Mouse (Mus musculus) effector memory CD4-positive, alpha-beta T cell, adult 5 months (primary cell): ENCODE data around the gene Rnf123. TPM values are rescaled to one million over a fixed set of nuclear protein-coding genes. Genes with fewer than 3 reads are reported as not detected.

Experiments used
- polyA plus RNA-seq: library from polyadenylated mRNA; unstranded; fragments of 100-300 nt; shearing (Covaris generic); gene quantifications from one replicate; pipeline ENCODE4 v1.2.1, GENCODE M21; 2017

Rnf123 gene
- polyA plus RNA-seq = 110 TPM

DNA sequence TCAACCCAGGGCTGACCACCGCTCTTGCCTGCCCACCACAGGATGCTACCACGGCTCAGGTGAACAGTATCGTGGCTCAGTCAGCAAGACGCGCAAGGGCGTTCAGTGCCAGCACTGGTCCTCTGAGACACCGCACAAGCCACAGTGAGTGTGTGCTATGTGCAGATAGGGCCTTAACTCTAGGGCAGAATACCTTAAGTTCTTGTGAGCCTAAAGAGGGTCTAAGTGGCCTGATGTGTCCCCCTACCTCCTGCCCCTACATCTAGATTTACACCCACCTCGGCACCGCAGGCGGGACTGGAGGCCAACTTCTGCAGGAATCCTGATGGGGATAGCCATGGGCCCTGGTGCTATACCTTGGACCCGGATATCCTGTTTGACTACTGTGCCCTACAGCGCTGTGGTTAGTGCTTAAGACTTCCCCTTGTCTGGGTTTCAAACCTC, at the start of gene Rnf123:
Gene Rnf123, minus strand, starts transcription at position 359 of the 444 bp plus-strand sequence.

DNA sequence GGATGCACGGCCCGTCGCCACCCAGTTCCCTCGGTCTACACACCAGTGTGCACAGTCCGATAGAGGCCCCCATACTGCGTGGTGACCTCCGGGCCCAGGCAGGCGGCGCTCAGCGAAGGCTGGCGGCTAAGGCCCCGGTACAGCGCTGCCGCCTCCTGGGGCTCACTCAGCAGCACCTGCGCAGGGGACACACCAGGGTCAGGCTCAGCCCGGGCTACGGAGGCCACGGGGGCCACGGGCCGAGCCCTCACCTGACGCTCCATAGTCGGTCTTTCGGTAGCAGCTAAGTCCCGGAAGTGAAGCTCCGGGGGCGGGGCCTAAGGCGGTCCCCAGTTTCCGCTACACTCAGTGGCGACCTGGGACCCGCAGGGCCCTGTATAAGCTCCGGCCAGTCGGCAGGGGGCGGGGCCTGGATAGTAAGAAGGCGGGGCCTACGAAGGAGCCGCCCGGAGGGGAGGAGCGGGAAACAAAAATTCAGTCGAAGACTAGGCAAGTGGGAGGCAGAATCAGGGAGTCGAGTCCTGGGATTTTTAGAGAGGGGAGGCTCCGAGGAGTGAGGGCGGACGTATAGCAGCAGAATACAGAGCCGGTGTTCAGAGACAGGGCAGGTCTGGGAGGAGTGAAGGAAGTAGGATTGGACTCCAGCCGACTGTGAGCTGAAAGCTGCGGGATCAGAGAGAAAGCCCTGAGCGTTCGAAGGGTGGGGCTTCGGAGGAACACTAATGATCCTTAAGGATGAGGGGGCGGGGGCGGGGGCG, 11.2 kb upstream of the Rnf123 start, which contains the start of gene Apeh:
Gene Apeh, minus strand, starts transcription at position 423 of the 758 bp plus-strand sequence.

DNA sequence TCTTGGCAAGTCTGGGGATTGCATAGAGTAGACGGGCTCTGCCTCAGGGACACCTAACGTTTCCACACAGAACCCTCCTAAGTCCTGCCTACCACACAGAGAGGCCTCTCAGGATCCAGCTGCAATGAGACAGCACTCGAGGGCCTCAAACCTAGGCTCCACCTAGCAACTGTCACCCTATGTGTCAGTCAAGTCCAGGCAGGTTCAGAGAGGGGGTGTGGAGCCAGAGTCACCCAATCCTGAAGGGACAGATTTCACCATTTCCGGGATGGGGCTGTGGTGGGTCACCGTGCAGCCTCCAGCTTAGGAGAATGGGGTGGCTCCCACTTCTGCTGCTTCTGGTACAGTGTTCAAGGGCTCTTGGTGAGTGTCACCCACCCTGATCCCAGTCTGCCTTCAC, 3.0 kb downstream of the Rnf123 start, which contains the start of gene Mst1:
Gene Mst1, plus strand, starts transcription at position 269 of the 400 bp plus-strand sequence.

DNA sequence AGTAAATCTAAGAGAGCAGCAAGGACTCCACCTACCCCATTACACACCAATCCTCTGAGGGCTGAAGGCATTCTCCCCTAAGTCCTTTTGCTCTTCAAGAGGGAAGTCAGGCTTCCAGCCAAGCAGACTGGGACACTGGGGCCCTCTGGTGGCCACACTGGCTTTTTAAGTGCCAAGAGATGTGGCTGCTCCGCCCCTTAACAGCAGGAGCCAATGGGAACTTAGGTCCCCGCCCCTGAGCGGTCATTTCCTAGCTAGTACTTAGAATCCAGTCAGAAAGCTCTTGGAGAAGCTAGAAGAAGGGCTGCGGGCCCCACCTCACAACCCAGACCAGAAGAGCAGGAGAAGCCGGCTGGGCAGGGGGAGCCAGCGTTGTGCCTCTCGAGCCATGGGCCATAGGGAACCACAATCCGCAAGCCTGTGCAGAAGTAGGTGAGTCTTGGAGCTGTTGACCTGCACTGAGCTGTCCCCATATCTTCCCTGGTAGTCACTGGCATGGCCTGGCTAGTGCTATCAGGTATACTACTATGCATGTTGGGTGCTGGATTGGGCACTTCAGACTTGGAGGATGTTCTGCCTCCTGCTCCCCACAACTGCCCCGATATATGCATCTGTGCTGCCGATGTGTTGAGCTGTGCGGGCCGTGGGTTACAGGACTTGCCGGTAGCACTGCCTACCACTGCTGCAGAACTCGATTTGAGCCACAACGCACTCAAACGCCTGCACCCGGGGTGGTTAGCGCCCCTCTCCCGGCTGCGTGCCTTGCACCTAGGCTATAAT, 30.1 kb downstream of the Rnf123 start, which contains the start of gene Amigo3:
Gene Amigo3, plus strand, starts transcription at position 275 of the 780 bp plus-strand sequence.

DNA sequence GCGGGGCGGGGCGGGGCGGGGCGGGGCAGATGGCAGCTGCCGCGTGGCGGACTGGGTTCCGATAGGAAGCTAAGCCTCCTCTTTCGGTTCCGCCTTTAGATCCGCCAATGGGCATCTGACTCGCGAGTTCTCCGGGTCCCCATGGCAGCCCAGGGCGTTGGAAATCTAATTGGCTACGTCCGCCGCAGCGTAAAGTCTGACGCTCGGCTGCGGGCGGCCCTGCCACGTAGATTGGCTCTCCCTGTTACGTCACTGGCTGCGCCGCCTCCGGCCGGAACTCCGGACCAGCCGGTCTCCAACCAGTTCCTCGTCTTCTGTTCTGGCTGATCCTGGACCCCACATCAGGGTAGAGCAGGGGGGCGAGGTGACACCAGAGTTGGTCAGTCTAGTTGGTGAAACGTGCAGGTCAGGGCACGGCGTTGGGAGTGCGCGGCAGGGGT, 34.1 kb downstream of the Rnf123 start, which contains the start of gene Gmppb:
Gene Gmppb, plus strand, starts transcription at position 227 of the 440 bp plus-strand sequence.

DNA sequence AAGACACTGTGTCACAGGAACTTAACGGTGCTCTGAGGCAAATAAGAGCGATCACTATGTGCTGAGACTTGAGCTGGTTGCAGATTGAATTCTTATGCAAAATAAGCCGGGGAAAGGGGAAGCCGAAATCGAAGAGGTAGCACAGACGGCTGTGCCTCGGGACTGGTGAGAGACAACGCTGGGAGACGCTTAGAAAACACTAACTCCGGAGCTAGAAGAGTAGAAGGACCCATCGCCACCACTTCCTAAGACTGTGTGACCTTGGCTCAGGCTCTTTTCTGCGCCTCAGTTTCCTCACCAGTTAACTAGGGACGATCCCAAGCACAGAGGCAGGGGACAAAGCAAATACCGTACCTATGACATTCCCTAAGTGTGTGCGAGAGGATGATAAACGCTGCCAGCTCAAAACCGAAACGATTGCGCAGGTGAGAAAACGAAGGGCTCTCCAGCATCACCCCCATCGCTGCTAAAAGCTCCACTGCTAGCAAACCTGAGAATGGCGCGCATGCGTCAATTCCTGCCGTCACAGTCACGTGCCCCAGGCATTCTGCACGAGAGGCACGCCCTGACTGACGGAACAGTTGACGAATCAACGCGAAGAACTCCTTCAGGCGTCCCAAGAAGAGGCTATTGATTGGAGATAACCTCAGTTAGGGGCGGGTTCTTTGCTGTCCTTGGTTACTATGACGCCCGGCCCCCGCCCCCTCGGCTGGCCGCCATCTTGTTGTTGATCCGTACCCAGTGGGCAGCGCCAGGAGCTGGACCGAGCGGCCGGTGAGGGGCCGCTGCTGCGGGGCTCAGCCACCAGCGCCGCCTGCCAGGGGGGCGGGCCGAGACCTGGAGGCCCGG, 81.0 kb downstream of the Rnf123 start, which contains the start of gene Ip6k1:
Gene Ip6k1, plus strand, starts transcription at position 580 of the 849 bp plus-strand sequence.

Other genes with a start within 250 kb of the Rnf123 start
- gene Rbm6, start 210.1 kb downstream of the Rnf123 start, polyA plus RNA-seq = 110 TPM
- 19.9 TPM for gene Mon1a, start 195.2 kb downstream of the Rnf123 start, polyA plus RNA-seq
- gene Mst1r, start 176.5 kb downstream of the Rnf123 start, polyA plus RNA-seq = not detected
- not detected for gene Actl11, start 154.9 kb downstream of the Rnf123 start, polyA plus RNA-seq
- gene Camkv, start 147.7 kb downstream of the Rnf123 start, polyA plus RNA-seq = not detected
- 2.0 TPM for gene Traip, start 133.2 kb downstream of the Rnf123 start, polyA plus RNA-seq
- gene Uba7, start 107.8 kb downstream of the Rnf123 start, polyA plus RNA-seq = 150 TPM
- not detected for gene Gm20661, start 100.3 kb downstream of the Rnf123 start, polyA plus RNA-seq
- gene Inka1, start 97.5 kb downstream of the Rnf123 start, polyA plus RNA-seq = 0.61 TPM
- gene Cdhr4, start 90.8 kb downstream of the Rnf123 start, polyA plus RNA-seq = not detected
- gene Gm20662, start 87.0 kb downstream of the Rnf123 start, polyA plus RNA-seq = not detected
- gene Ip6k1, start 80.8 kb downstream of the Rnf123 start, polyA plus RNA-seq = 146 TPM
- 25.0 TPM for gene Gmppb, start 34.1 kb downstream of the Rnf123 start, polyA plus RNA-seq
- gene Amigo3, start 30.2 kb downstream of the Rnf123 start, polyA plus RNA-seq = 1.4 TPM
- gene Mst1, start 2.9 kb downstream of the Rnf123 start, polyA plus RNA-seq = 3.1 TPM
- gene Apeh, start 11.3 kb upstream of the Rnf123 start, polyA plus RNA-seq = 54.4 TPM
- gene Bsn, start 107.0 kb upstream of the Rnf123 start, polyA plus RNA-seq = 0.30 TPM
- gene Dag1, start 180.6 kb upstream of the Rnf123 start, polyA plus RNA-seq = 11.0 TPM
- gene Nicn1, start 207.1 kb upstream of the Rnf123 start, polyA plus RNA-seq = 1.7 TPM
- 0.17 TPM for gene Amt, start 213.5 kb upstream of the Rnf123 start, polyA plus RNA-seq
- 424 TPM for gene Rhoa, start 222.8 kb upstream of the Rnf123 start, polyA plus RNA-seq
- 5.3 TPM for gene Tcta, start 222.8 kb upstream of the Rnf123 start, polyA plus RNA-seq